Mouse (Mus musculus) G1E (cell line): ENCODE data around the gene Hbp1. TPM values are rescaled to one million over a fixed set of nuclear protein-coding genes. Genes with fewer than 3 reads are reported as not detected.

Source experiments
- ATAC-seq: 2 replicates; pipeline ENCODE4 v1.8.0; 2016; ENCODE audit warnings: mild to moderate bottlenecking; ENCODE audit not compliant: insufficient number of reproducible peaks, poor library complexity, low FRiP score, severe bottlenecking; ENCODE audit errors: extremely low read depth
- DNase-seq: peaks from one replicate; pipeline ENCODE4 v3.0.0; 2012; ENCODE audit warnings: low spot score
- H3K27me3 ChIP-seq: 2 replicates; pipeline ENCODE4 v1.6.1; 2012; ENCODE audit warnings: mild to moderate bottlenecking, low read length, inconsistent platforms; ENCODE audit not compliant: insufficient read depth
- H3K36me3 ChIP-seq: replicated peaks from 2 replicates; pipeline ENCODE3; 2012; ENCODE audit warnings: mild to moderate bottlenecking, inconsistent platforms
- H3K4me1 ChIP-seq: 2 replicates; pipeline ENCODE4 v1.6.1; 2012; ENCODE audit warnings: low read depth, low read length, inconsistent platforms, mixed read lengths; ENCODE audit not compliant: insufficient read depth
- H3K4me3 ChIP-seq: 2 replicates; pipeline ENCODE4 v1.5.1; 2012; ENCODE audit warnings: low read depth, mild to moderate bottlenecking, inconsistent platforms, low read length, moderate library complexity, mixed read lengths
- H3K9me3 ChIP-seq: replicated peaks from 2 replicates; pipeline ENCODE4 v1.6.1; 2012; ENCODE audit warnings: inconsistent platforms
- CTCF ChIP-seq: IDR thresholded peaks from 2 replicates; pipeline ENCODE4 v1.5.1; 2012; ENCODE audit warnings: low read depth, low read length, inconsistent platforms, mixed read lengths
- GATA1 ChIP-seq: IDR thresholded peaks from 2 replicates; pipeline ENCODE4 v1.6.1; 2012; ENCODE audit warnings: borderline replicate concordance, low read length, inconsistent platforms, mixed read lengths
- GATA2 ChIP-seq: IDR thresholded peaks from 2 replicates; pipeline ENCODE4 v1.6.1; 2012; ENCODE audit warnings: low read depth, low read length, inconsistent platforms, borderline replicate concordance
- POLR2AphosphoS5 ChIP-seq: IDR thresholded peaks from 2 replicates; pipeline ENCODE4 v1.6.1; 2012; ENCODE audit warnings: low read depth, low read length, inconsistent platforms; ENCODE audit not compliant: insufficient replicate concordance
- TAL1 ChIP-seq: conservative IDR thresholded peaks from 2 replicates; pipeline ENCODE4 v1.6.1; 2012; ENCODE audit warnings: low read depth, low read length, inconsistent platforms, mixed read lengths
- polyA plus RNA-seq: library from polyadenylated mRNA; stranded (reverse); fragments of >175 nt; gene quantifications from 2 replicates; pipeline ENCODE4 v1.2.3, GENCODE M21; 2012
- total RNA-seq, 2 experiments: library from RNA; stranded (forward) in 1 of 2; stranded (reverse) in 1 of 2; fragments of 200-1000 nt in 1 of 2; fragments of >200 nt in 1 of 2; fragmentation: Nextera tagmentation in 1 of 2; gene quantifications; 2 replicates each; pipeline ENCODE4 v1.2.3; 2014 to 2017

The Hbp1 gene
- total and polyA plus RNA-seq, 3 experiments, result 2.5 to 152 (median 120) TPM

- ATAC-seq (no peak), DNase-seq (no peak)
- peaks cover 11% of the 10 kb centered on the region for H3K4me1 ChIP-seq
- peaks cover 80% of the 10 kb centered on the region for H3K36me3 ChIP-seq
- no peak overlapping the region for H3K4me3 ChIP-seq
- no peaks in the 10 kb centered on the region for H3K27me3 ChIP-seq
- no peaks in the 10 kb centered on the region for H3K9me3 ChIP-seq
- TF ChIP-seq POLR2AphosphoS5, result no peak
- no peak for TF ChIP-seq GATA1
- TF ChIP-seq GATA2, result no peak
- no peak for TF ChIP-seq CTCF
- TF ChIP-seq TAL1, result no peak
These were observed 29.6 kb downstream of the Hbp1 start for GRCm38 (mm10) chr12:31920464-31921405.

- DNase-seq (peak; percentile 47), ATAC-seq (peak; percentile 62)
- TF ChIP-seq GATA2, result no peak
- no peak for TF ChIP-seq TAL1
- TF ChIP-seq POLR2AphosphoS5, result no peak
- TF ChIP-seq CTCF, result no peak
- no peak for TF ChIP-seq GATA1
- peaks cover 11% of the 10 kb centered on the region for H3K4me1 ChIP-seq
- peaks cover 70% of the 10 kb centered on the region for H3K36me3 ChIP-seq
- no peaks in the 10 kb centered on the region for H3K27me3 ChIP-seq
- no peak overlapping the region for H3K4me3 ChIP-seq
- no peaks in the 10 kb centered on the region for H3K9me3 ChIP-seq
These were observed 33.1 kb downstream of the Hbp1 start for GRCm38 (mm10) chr12:31917245-31917644.

- ATAC-seq (no peak), DNase-seq (no peak)
- no peaks in the 10 kb centered on the region for H3K9me3 ChIP-seq
- no peaks in the 10 kb centered on the region for H3K27me3 ChIP-seq
- H3K4me1 ChIP-seq, result peaks cover 11% of the 10 kb centered on the region
- H3K36me3 ChIP-seq, result peaks cover 65% of the 10 kb centered on the region
- TF ChIP-seq GATA1 (no peak), TAL1 (no peak), CTCF (no peak), POLR2AphosphoS5 (no peak), GATA2 (no peak)
- no peak overlapping the region for H3K4me3 ChIP-seq
These were observed 33.6 kb downstream of the Hbp1 start for GRCm38 (mm10) chr12:31916691-31917090.

DNA sequence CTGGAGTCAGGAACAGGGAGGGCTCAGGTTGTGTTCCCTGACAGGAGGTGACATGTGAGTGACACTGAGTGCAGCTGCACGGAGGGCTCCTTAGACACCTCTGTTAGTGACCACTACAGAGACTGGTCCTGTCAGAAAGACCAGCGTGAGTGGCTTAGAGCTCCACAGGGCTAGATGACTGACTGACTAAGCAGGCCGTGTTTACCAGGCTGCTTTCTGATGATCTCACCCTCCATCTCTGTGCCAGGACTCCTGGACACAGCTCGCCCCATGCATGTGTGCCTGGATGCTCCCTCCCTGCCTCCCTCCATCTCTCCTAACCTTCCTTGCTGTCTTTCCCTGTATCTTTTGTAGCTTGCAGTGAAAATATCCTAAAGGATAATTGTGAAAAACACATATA is 36.7 kb downstream of the Hbp1 start:
- Histone ChIP-seq H3K4me3 (no peak overlapping the region), H3K4me1 (peaks cover 7% of the 10 kb centered on the region), H3K9me3 (no peaks in the 10 kb centered on the region), H3K27me3 (no peaks in the 10 kb centered on the region), H3K36me3 (peaks cover 42% of the 10 kb centered on the region)
- ATAC-seq (no peak), DNase-seq (no peak)
- TF ChIP-seq TAL1, result no peak
- TF ChIP-seq GATA2, result no peak
- TF ChIP-seq GATA1, result no peak
- TF ChIP-seq POLR2AphosphoS5, result no peak
- TF ChIP-seq CTCF, result no peak

DNA sequence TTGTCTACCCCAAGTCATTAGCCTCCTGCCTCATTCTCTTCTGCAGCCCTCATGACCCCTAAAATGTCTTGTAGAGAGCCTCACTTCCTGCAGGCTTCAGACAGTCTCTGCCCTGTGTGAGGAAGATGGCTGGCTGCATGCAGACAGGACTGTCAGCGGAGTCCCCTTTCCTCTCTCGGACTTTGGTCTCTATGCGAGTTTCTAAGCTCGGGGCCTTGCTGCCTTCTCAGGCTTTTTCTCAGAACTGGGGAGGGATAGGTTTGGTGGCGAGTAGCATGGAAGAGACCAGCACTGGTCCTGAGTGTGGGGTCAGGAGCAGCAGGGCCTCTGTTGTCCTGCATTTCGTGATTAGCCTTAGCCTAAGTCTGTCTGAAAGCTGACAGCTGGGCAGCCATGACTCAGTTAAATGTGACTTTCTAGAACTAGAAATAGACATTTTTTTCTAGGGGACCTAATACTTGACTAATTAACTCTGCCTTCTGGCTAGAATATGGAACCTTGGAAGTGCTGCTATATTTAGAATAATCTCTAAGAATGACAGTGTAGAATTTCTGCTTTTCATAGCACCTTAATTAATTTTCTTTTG is 37.3 kb downstream of the Hbp1 start:
- Histone ChIP-seq H3K4me1 (peaks cover 7% of the 10 kb centered on the region), H3K4me3 (no peak overlapping the region), H3K9me3 (no peaks in the 10 kb centered on the region), H3K36me3 (peaks cover 39% of the 10 kb centered on the region), H3K27me3 (no peaks in the 10 kb centered on the region)
- ATAC-seq (no peak), DNase-seq (no peak)
- TF ChIP-seq TAL1 (no peak), POLR2AphosphoS5 (no peak), GATA2 (no peak), GATA1 (no peak), CTCF (no peak)

GRCm38 (mm10) chr12:31907436-31907835 is 42.9 kb downstream of the Hbp1 start:
- TF ChIP-seq TAL1, result no peak
- no peak for TF ChIP-seq POLR2AphosphoS5
- TF ChIP-seq CTCF, result no peak
- no peak for TF ChIP-seq GATA2
- no peak for TF ChIP-seq GATA1
- H3K4me3 ChIP-seq, result no peak overlapping the region
- peaks cover 36% of the 10 kb centered on the region for H3K36me3 ChIP-seq
- peaks cover 2% of the 10 kb centered on the region; the same call in 1 of the 2 replicates for H3K4me1 ChIP-seq
- no peak for DNase-seq
- ATAC-seq, result no peak
- H3K9me3 ChIP-seq, result peaks cover 3% of the 10 kb centered on the region; the same call in 1 of the 2 replicates
- no peaks in the 10 kb centered on the region for H3K27me3 ChIP-seq
